Mouse (Mus musculus) hindbrain, embryonic 11.5 days (tissue): ENCODE results near the gene Rgs4. TPM values are rescaled to one million over a fixed set of nuclear protein-coding genes. Genes with fewer than 3 reads are reported as not detected.

Experiments used
- ATAC-seq: fragments of 200-750 bp; cut with Nextera tagmentation; 2 replicates; pipeline ENCODE4 v1.8.0; 2017; ENCODE audit warnings: mild to moderate bottlenecking, moderate TSS enrichment, moderate library complexity; ENCODE audit not compliant: low FRiP score
- DNase-seq: peaks from one replicate; pipeline ENCODE4 v3.0.0-alpha.2; 2015; ENCODE audit warnings: low spot score
- H3K27ac ChIP-seq: fragments of 300-500 bp; sonication (generic); 2 replicates; pipeline ENCODE4 v1.5.1; 2014; ENCODE audit warnings: mild to moderate bottlenecking, low read depth, low read length
- H3K27me3 ChIP-seq: fragments of 300-500 bp; sonication (generic); 2 replicates; pipeline ENCODE4 v1.6.1; 2014; ENCODE audit warnings: mild to moderate bottlenecking, low read length, moderate library complexity, mixed read lengths; ENCODE audit not compliant: control insufficient read depth, insufficient read depth
- H3K36me3 ChIP-seq: fragments of 300-500 bp; sonication (generic); 2 replicates; pipeline ENCODE4 v1.6.1; 2014; ENCODE audit warnings: mild to moderate bottlenecking, low read length, moderate library complexity, mixed read lengths; ENCODE audit not compliant: control insufficient read depth, insufficient read depth
- H3K4me1 ChIP-seq: fragments of 300-500 bp; sonication (generic); replicated peaks from 2 replicates; pipeline ENCODE4 v1.6.1; 2014; ENCODE audit warnings: low read length, mixed read lengths; ENCODE audit not compliant: control insufficient read depth, insufficient read depth
- H3K4me2 ChIP-seq: fragments of 300-500 bp; sonication (generic); replicated peaks from 2 replicates; pipeline ENCODE4 v1.6.1; 2014; ENCODE audit warnings: mild to moderate bottlenecking, low read depth, low read length
- H3K4me3 ChIP-seq: fragments of 300-500 bp; sonication (generic); 2 replicates; pipeline ENCODE4 v1.5.1; 2014; ENCODE audit warnings: low read depth, low read length
- H3K9ac ChIP-seq: fragments of 300-500 bp; sonication (generic); 2 replicates; pipeline ENCODE4 v1.6.1; 2014; ENCODE audit warnings: low read depth, low read length
- H3K9me3 ChIP-seq: fragments of 300-500 bp; sonication (generic); 2 replicates; pipeline ENCODE4 v1.6.1; 2016; ENCODE audit warnings: low read length; ENCODE audit not compliant: control insufficient read depth
- WGBS: fragments of 180-500 bp; shearing (Covaris S2); extraction: QIAGEN DNeasy Blood & Tissue Kit; methylation state at CpG from one replicate; pipeline ENCODE4 v1.1.7; 2014; 5-methylcytosine and 5-hydroxymethylcytosine counted together
- polyA plus RNA-seq: library from polyadenylated mRNA; unstranded; fragments of >200 nt; fragmentation: Nextera tagmentation; extraction: Ambion mirVana; gene quantifications from 2 replicates; pipeline ENCODE4 v1.2.1, GENCODE M21; 2014

Rgs4 gene
- polyA plus RNA-seq, 1 experiment from 2014 or later = 17.3 TPM

GRCm38 (mm10) chr1:169748439-169748838 is 997 bp upstream of the Rgs4 start:
- Histone ChIP-seq H3K4me1 (no peaks in the 10 kb centered on the region), H3K27ac (no peak overlapping the region), H3K27me3 (no peaks in the 10 kb centered on the region), H3K4me3 (no peak overlapping the region), H3K36me3 (no peaks in the 10 kb centered on the region), H3K4me2 (no peak overlapping the region), H3K9ac (no peak overlapping the region), H3K9me3 (no peaks in the 10 kb centered on the region)
- WGBS = 56% methylated on average over 5 of the region's 5 CpGs
- DNase-seq (no peak), ATAC-seq (no peak)

DNA sequence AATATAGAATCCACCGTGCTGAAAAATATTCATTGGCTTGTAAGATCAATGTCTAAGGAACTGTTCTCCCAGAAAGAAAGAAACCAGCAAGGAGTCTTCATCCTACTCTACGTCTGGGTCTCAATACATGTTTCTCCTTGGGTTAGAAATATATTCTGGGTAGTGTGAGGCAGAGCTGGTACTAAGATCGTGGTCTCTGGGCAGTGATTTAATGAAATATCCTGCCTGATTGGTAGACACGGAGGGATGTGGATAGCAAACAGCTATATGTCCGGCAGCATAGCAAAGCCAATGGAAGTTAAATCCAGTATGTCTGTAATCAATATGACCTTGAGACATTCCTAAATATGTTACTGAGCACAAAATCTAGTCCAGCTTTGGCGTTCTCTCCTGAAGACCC is 460 bp upstream of the Rgs4 start:
- no peaks in the 10 kb centered on the region for H3K36me3 ChIP-seq
- no peaks in the 10 kb centered on the region for H3K4me1 ChIP-seq
- ATAC-seq = 0 out of 2 replicates have a peak, but pooled peaks have one; percentile 19
- no peaks in the 10 kb centered on the region for H3K9me3 ChIP-seq
- peak overlapping the region; percentile 31; the same call in 1 of the 2 replicates for H3K9ac ChIP-seq
- H3K4me2 ChIP-seq = peak overlapping the region; percentile 58
- H3K4me3 ChIP-seq = peak overlapping the region; percentile 29
- 49% methylated on average over 6 of the region's 6 CpGs for WGBS
- H3K27ac ChIP-seq = no peak overlapping the region
- no peaks in the 10 kb centered on the region for H3K27me3 ChIP-seq
- DNase-seq = no peak

- Histone ChIP-seq H3K4me3 (no peak overlapping the region), H3K36me3 (no peaks in the 10 kb centered on the region), H3K9ac (no peak overlapping the region), H3K4me1 (no peaks in the 10 kb centered on the region), H3K27ac (no peak overlapping the region), H3K9me3 (no peaks in the 10 kb centered on the region), H3K27me3 (no peaks in the 10 kb centered on the region), H3K4me2 (no peak overlapping the region)
- ATAC-seq (no peak), DNase-seq (no peak)
- WGBS = 92% methylated on average over 5 of the region's 5 CpGs
Observed at GRCm38 (mm10) chr1:169741147-169741546, 6.3 kb downstream of the Rgs4 start.

GRCm38 (mm10) chr1:169737231-169737630 is 10.2 kb downstream of the Rgs4 start:
- no peak overlapping the region for H3K27ac ChIP-seq
- no peaks in the 10 kb centered on the region for H3K27me3 ChIP-seq
- DNase-seq (no peak), ATAC-seq (no peak)
- no peak overlapping the region for H3K4me2 ChIP-seq
- H3K9ac ChIP-seq = no peak overlapping the region
- no peaks in the 10 kb centered on the region for H3K9me3 ChIP-seq
- WGBS = 87% methylated on average over 6 of the region's 6 CpGs
- H3K4me3 ChIP-seq = no peak overlapping the region
- H3K36me3 ChIP-seq = no peaks in the 10 kb centered on the region
- H3K4me1 ChIP-seq = no peaks in the 10 kb centered on the region

DNA sequence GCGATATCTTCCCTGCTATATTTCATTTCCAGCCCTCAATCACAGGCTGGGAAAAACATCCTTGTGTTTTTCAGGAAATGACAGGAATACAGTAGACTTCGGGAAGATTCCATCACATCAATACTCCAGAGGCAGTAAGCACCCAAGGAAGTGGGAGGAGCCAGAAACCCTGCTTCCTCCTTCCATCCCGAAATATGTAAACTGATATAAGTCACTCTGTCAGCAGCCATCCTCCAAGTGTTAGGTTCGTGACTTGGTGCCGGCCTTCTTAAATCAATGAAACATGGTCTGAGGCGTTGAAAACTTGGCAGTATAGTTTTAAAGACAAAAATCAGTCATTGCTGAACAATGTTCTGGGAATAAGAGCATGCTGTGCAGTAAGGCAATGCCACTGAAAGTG is 11.3 kb downstream of the Rgs4 start:
- no peak overlapping the region for H3K9ac ChIP-seq
- H3K27ac ChIP-seq = no peak overlapping the region
- ATAC-seq (no peak), DNase-seq (no peak)
- 75% methylated on average over 6 of the region's 6 CpGs for WGBS
- no peaks in the 10 kb centered on the region for H3K4me1 ChIP-seq
- no peak overlapping the region for H3K4me2 ChIP-seq
- H3K36me3 ChIP-seq = no peaks in the 10 kb centered on the region
- H3K27me3 ChIP-seq = no peaks in the 10 kb centered on the region
- H3K4me3 ChIP-seq = no peak overlapping the region
- no peaks in the 10 kb centered on the region for H3K9me3 ChIP-seq

- H3K27ac ChIP-seq = no peak overlapping the region
- no peaks in the 10 kb centered on the region for H3K36me3 ChIP-seq
- WGBS = 54% methylated on average over 7 of the region's 7 CpGs
- no peak for ATAC-seq
- H3K4me2 ChIP-seq = no peak overlapping the region
- H3K9me3 ChIP-seq = no peaks in the 10 kb centered on the region
- DNase-seq = no peak
- no peaks in the 10 kb centered on the region for H3K4me1 ChIP-seq
- no peaks in the 10 kb centered on the region for H3K27me3 ChIP-seq
- H3K4me3 ChIP-seq = no peak overlapping the region
- no peak overlapping the region for H3K9ac ChIP-seq
Observed at GRCm38 (mm10) chr1:169730599-169731100, 16.8 kb downstream of the Rgs4 start.

DNA sequence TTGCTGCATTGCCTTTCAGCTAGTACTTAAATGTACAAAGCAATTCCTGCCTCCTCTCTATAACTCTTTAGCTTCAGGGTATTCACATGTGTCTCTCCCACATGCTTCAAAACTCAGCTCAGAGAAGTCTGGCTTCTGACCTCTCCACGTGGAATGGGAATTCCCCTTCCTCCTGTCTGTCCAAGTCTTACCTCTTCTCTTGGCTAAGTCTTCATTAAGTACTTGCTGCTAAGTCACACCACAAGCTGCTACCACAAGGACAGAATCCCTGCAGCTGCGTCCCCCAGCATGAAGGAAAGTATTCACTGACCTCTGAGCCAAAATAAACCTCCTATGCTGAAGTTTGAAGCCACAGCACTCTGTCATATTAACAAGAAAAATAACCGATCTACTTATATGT is 21.1 kb downstream of the Rgs4 start:
- no peak overlapping the region for H3K4me3 ChIP-seq
- no peak overlapping the region for H3K4me2 ChIP-seq
- ATAC-seq = no peak

DNA sequence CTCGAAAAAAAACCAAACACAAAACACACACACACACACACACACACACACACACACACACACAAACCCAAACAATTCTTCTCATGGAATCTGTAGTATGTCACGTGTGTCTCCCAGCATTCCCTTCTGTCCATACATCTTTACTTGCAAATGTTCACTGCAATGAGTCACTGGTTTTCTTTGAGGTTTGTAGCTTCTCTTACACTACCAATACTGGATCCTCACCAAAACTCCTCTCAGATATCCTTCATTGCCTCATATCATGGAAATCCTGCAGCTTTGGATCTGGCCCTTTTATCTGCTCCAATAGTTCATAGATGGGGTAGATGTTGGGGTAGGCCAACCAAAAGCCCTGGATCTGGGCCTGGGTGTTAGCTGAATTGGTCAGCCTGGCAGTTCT is 25.6 kb downstream of the Rgs4 start:
- H3K4me3 ChIP-seq = no peak overlapping the region
- no peaks in the 10 kb centered on the region for H3K4me1 ChIP-seq
- ATAC-seq (no peak), DNase-seq (no peak)
- WGBS = 83% methylated on average over 2 of the region's 2 CpGs
- H3K4me2 ChIP-seq = no peak overlapping the region
- H3K27ac ChIP-seq = no peak overlapping the region
- no peaks in the 10 kb centered on the region for H3K9me3 ChIP-seq
- H3K27me3 ChIP-seq = no peaks in the 10 kb centered on the region
- no peaks in the 10 kb centered on the region for H3K36me3 ChIP-seq
- no peak overlapping the region for H3K9ac ChIP-seq

More for the DNA sequence above, 21.1 kb downstream of the Rgs4 start:
- no peak overlapping the region for H3K9ac ChIP-seq
- H3K27ac ChIP-seq = no peak overlapping the region
- H3K9me3 ChIP-seq = no peaks in the 10 kb centered on the region
- no peaks in the 10 kb centered on the region for H3K27me3 ChIP-seq
- no peaks in the 10 kb centered on the region for H3K36me3 ChIP-seq
- DNase-seq = no peak
- 71% methylated on average over 3 of the region's 3 CpGs for WGBS
- no peaks in the 10 kb centered on the region for H3K4me1 ChIP-seq

GRCm38 (mm10) chr1:169704395-169705087 is 42.9 kb downstream of the Rgs4 start:
- Histone ChIP-seq H3K9me3 (no peaks in the 10 kb centered on the region), H3K4me1 (no peaks in the 10 kb centered on the region), H3K9ac (no peak overlapping the region), H3K4me3 (no peak overlapping the region), H3K27me3 (no peaks in the 10 kb centered on the region), H3K36me3 (no peaks in the 10 kb centered on the region), H3K27ac (no peak overlapping the region), H3K4me2 (no peak overlapping the region)
- WGBS = 81% methylated on average over 4 of the region's 4 CpGs
- no peak for ATAC-seq
- DNase-seq = no peak
